Mouse (Mus musculus) left cerebral cortex, adult 18-20 months (tissue): ENCODE results near the gene Mid2. TPM values are rescaled to one million over a fixed set of nuclear protein-coding genes. Genes with fewer than 3 reads are reported as not detected.
"Not testable (repeated sequence)": the region's sequence is repeated elsewhere in the genome, so short reads cannot be mapped to it uniquely, and the experiment has no call there.

Experiments used
- DNase-seq, 2 experiments: peaks; one replicate each; pipeline ENCODE4 v3.0.0; 2021 to 2022; ENCODE audit warnings: low spot score in 2 of 2, mixed read lengths in 1 of 2
- long read RNA-seq, 2 experiments: library from polyadenylated mRNA; stranded (forward); transcript quantifications; one replicate each; pipeline ENCODE4 v2.0.0; 2021
- total RNA-seq, 2 experiments: library from RNA; stranded (reverse); gene quantifications; 2 replicates each; pipeline ENCODE4 v1.2.3; 2021

The Mid2 gene
- total RNA-seq, result 10 to 100 TPM; 29.4 to 29.8 TPM
- long read RNA-seq, experiment 1, partial matches to known transcripts, result 2 of 10 reads
- long read RNA-seq, experiment 1, other reads (novel, unspliced or antisense), result 8 of 10 reads
- long read RNA-seq, experiment 2, partial matches to known transcripts, result 0 of 4 reads
- long read RNA-seq, experiment 2, other reads (novel, unspliced or antisense), result 4 of 4 reads

- DNase-seq, result peak; percentile 11 to 34
Measured at GRCm38 (mm10) chrX:140664479-140665241, at the start of gene Mid2. TSS of gene Mid2 (plus strand) at chrX:140664599.

DNA sequence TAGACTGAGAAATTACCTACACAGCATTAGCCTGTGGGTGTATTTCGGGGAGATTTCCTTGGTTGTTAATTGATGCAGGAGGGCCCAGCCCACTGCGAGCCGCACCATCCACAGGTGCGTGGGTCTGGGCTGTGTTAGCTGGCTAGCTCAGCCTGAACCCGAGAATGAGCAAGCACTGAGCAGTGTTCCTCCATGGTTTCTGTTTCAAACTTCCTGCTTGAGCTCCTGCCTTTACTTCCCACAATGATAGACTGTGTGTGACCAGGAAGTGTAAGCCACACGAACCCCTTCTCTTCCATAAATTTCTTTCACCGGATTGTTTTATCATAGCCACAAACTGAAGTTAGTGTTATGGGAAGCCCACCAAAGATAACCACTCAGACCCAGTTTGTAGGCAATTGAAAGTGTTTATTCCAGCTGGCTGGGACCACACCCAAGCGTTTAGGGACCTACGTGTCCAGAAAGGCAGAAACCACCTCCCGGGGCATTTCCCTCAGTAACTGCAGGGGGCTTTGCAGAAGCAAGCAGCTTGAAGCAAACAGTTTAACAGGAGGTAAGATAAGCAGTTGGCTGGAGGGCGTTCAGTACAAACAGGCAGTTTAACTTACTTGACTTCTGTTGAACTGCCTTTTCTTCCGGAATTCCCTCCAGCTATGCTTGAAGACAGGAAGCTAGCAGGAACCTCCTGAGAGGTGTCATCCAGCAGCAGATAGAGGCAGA, 39.4 kb upstream of the Mid2 start:
- DNase-seq, result no peak

DNA sequence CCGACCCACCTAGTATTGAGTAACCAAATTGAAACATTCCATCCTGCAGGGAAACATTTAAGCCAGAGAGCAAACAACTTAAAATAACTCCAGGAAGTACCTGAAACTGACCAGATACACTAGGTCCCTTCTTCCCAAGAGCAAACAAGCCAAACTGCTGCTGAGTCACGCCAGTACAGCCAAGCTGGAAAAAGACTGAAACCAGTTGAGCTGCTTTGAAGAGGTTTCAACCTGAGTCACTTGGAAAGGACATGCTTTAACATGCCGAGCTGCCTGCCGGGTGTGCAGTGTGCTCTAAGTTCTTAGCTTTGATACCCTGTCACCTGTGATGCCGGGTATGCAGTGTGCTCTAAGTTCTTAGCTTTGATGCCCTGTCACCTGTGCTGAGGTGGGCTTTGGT, 26.4 kb upstream of the Mid2 start:
- no peak for DNase-seq

DNA sequence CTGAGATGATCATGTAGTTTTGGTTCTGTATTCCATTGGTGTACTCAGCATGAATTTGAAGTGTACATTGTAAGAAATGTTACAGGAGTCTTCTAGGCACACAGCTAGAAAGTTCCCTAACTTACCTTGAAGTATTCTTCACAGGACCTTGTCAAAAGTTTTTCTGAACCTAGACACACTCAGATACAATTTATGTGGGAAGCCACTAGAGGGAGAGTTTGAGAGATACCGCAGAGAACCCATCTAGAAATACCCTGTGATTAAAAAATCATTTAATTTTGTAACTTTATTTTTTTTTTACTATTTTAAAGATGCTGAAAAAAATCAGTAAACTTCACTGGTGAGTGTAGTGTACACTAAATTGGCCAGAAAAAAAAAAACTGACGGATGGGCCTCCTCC, 24.8 kb upstream of the Mid2 start:
- DNase-seq, result no peak

GRCm38 (mm10) chrX:140660731-140661130, 3.7 kb upstream of the Mid2 start:
- DNase-seq, result no peak

DNA sequence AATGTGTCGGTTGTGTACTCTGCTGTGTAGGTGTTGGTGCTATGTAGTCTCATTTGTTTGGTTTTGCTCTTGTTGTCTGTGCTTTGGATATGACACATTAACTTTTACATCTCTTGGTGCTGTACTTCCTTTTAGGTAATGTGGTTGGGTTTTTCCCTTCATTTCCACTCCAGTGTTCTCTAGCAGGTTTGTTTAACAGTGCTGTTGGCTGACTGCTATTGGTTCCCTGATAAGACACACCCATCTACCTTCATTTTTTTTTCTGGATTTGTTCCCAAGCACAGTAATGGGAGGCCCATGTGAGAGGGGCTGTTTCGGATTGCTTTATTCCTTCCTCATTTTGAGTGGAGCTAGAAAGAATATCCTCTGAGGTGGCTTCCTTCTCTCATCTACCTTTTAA, 883 bp upstream of the Mid2 start:
- DNase-seq, result no peak

DNA sequence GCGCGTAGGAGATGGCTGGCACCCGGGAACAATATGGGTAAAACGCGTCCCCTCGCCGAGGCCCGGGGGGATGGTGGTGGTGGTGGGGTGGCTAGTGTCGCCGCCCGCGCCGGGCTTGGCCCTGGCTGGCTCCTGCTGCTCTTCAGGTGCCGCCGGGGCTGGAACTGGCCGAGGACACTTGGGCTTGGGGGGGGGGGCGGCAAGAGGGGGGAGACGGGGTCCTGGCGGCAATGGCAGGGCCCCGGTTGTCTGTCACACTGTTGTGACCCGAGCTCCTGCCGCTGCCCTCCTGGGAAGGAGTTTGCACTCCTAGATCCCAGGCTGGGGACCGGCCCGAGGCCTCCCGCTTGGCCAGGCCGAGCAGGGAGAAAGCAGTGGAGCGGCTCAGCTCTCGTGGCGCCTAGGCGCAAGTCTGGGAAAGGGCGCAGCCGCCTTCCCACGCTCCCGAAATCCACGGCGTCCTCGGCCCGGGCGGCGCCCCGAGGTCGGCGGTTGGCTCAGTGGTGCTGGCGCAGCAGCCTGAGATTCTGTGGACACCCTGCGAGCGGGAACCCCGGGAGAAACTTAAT, 927 bp downstream of the Mid2 start:
- DNase-seq, result peak; percentile 25 to 31

GRCm38 (mm10) chrX:140675444-140675843, 11.0 kb downstream of the Mid2 start:
- no peak for DNase-seq

DNA sequence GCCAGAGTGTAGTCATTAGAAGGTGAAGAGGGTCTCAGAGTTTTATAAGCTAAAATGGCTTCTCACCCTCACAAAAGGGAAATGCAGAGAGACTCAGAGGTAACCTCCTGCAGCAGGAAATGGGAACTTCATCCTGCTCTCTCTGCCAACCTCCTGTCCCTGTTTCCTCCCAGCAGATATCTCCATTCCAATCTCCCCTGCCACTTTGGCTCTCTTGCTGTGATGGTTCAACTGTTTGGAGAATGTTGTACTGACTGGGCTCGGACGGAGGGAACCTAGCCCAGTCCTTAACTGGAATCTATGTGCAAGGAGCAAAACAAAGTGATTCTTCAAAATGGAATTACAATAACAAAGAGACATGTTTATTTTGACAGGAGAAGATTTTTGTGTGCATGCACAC, 23.9 kb downstream of the Mid2 start:
- no peak for DNase-seq

GRCm38 (mm10) chrX:140697872-140698463, 33.6 kb downstream of the Mid2 start:
- DNase-seq, result not testable (repeated sequence)

GRCm38 (mm10) chrX:140703224-140703623, 38.8 kb downstream of the Mid2 start:
- DNase-seq, result peak in 1 of 2 experiments; percentile 3

GRCm38 (mm10) chrX:140706077-140706476, 41.7 kb downstream of the Mid2 start:
- DNase-seq, result no peak

- peak in 1 of 2 experiments; percentile 19 for DNase-seq
Measured at GRCm38 (mm10) chrX:140722400-140722799, 58.0 kb downstream of the Mid2 start.

- DNase-seq, result no peak
Measured at GRCm38 (mm10) chrX:140738986-140739385, 74.6 kb downstream of the Mid2 start.

GRCm38 (mm10) chrX:140743213-140743612, 78.8 kb downstream of the Mid2 start:
- no peak for DNase-seq

GRCm38 (mm10) chrX:140769794-140770193, 105.4 kb downstream of the Mid2 start:
- no peak for DNase-seq

DNA sequence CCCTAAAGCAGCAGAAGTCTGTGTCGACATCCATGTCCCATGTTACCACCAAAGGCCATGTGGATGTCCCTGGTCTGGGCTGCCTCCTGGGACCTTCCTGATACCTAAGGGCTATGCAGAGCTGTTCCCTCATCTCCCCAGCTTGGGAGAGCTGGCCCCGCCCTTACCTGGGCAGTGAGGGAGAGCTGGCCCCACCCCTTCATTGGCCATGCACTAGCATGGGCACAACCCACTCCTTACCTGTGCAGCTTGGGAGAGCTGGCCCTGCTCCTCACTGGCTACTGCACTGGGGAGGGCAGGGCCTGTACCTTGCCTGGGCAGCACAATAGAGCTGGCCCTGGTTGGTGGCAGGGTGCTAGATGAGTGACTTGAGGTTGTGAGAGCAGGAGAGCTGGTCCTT, 140.9 kb downstream of the Mid2 start:
- no peak for DNase-seq

- DNase-seq, result no peak
Measured at GRCm38 (mm10) chrX:140813312-140814006, 149.1 kb downstream of the Mid2 start, which contains the start of gene Tex13b. TSS of gene Tex13b (minus strand) at chrX:140813433.
